Mouse (Mus musculus): ENCODE measurements around the gene Sftpd. TPM values are rescaled to one million over a fixed set of nuclear protein-coding genes. Genes with fewer than 3 reads are reported as not detected.

Gene Sftpd
- polyA plus RNA-seq, 2 experiments from 2014 or later: not detected

Other genes starting within 250 kb of the Sftpd start
- gene Tspan14, start 218.3 kb downstream of the Sftpd start, polyA plus RNA-seq (2017; shearing (Covaris generic)): 10 to 100 TPM; 62.4 to 88.4 TPM
- gene Fam213a, start 171.4 kb downstream of the Sftpd start, polyA plus RNA-seq (2017; shearing (Covaris generic)): 10 to 100 TPM; 12.4 to 13.4 TPM
- not detected for gene Dydc2, start 115.9 kb downstream of the Sftpd start, polyA plus RNA-seq (2017; shearing (Covaris generic))
- not detected for gene Dydc1, start 112.2 kb downstream of the Sftpd start, polyA plus RNA-seq (2017; shearing (Covaris generic))
- not detected for gene Mat1a, start 80.1 kb downstream of the Sftpd start, polyA plus RNA-seq (2017; shearing (Covaris generic))
- not detected for gene Sftpa1, start 53.4 kb downstream of the Sftpd start, polyA plus RNA-seq (2017; shearing (Covaris generic))
- gene Mbl1, start 33.7 kb downstream of the Sftpd start, polyA plus RNA-seq (2017; shearing (Covaris generic)): not detected
- not detected for gene Gm2832, start 93.7 kb upstream of the Sftpd start, polyA plus RNA-seq (2017; shearing (Covaris generic))
- not detected for gene Gm5798, start 163.5 kb upstream of the Sftpd start, polyA plus RNA-seq (2017; shearing (Covaris generic))
- not detected for gene Gm7945, start 201.2 kb upstream of the Sftpd start, polyA plus RNA-seq (2017; shearing (Covaris generic))
- not detected for gene Gm6482, start 223.1 kb upstream of the Sftpd start, polyA plus RNA-seq (2017; shearing (Covaris generic))